Mouse (Mus musculus) lung, adult 2 months (tissue): ENCODE results near the gene Cacna2d3. TPM values are rescaled to one million over a fixed set of nuclear protein-coding genes. Genes with fewer than 3 reads are reported as not detected.

Experiments used
- DNase-seq: peaks from one replicate; pipeline ENCODE4 v3.0.0; 2022
- H3K4me1 ChIP-seq: fragments of 200-500 bp; 2 replicates; pipeline ENCODE4 v1.6.1; 2011; ENCODE audit warnings: low read length; ENCODE audit not compliant: control insufficient read depth, insufficient read depth
- H3K4me3 ChIP-seq: fragments of 200-500 bp; replicated peaks from 2 replicates; pipeline ENCODE3; 2011; ENCODE audit warnings: low read depth, mild to moderate bottlenecking, control low read depth, low read length; ENCODE audit errors: extremely low read depth
- CTCF ChIP-seq: fragments of 200-500 bp; IDR thresholded peaks from 2 replicates; pipeline ENCODE4 v1.5.1; 2011; ENCODE audit warnings: mild to moderate bottlenecking, low read length, control low read depth; ENCODE audit not compliant: insufficient read depth
- POLR2A ChIP-seq: fragments of 200-500 bp; IDR thresholded peaks from 2 replicates; pipeline ENCODE4 v1.6.1; 2011; ENCODE audit warnings: low read depth, mild to moderate bottlenecking, control low read depth, low read length, borderline replicate concordance; ENCODE audit errors: extremely low read depth
- WGBS: fragments of 180-500 bp; shearing (Covaris S2); methylation state at CpG from one replicate; pipeline ENCODE4 v1.1.7; 2018; 5-methylcytosine and 5-hydroxymethylcytosine counted together
- polyA plus RNA-seq: library from polyadenylated mRNA; depleted of rRNA; stranded (reverse); fragments of >200 nt; gene quantifications from 2 replicates; pipeline ENCODE4 v1.2.3, GENCODE M21; 2012; rRNA removed

The Cacna2d3 gene
- polyA plus RNA-seq, 1 experiment, result 0.38 TPM

DNA sequence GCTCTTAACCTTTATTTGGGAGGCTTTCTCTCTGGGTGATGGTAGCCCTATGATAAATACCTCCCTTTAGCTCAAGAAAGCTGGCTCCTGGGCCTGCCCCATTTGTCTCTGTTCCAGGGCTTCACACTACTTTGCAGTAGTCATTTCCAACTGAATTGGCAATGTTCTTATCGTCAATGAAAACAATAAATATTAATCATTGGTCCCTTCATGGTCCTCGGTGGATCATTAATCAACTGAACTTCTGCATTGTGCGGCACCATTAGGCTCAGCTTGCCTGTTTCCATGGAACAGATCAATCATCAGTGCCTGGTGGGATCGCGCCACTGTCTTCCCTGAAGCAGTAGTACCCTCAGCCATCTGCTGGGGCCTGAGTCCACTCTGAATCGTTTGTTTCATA is 850.7 kb downstream of the Cacna2d3 start:
- no peak for DNase-seq
- WGBS, result 72% methylated on average over 6 of the region's 6 CpGs

GRCm38 (mm10) chr14:28870382-28870781 is 851.3 kb downstream of the Cacna2d3 start:
- DNase-seq, result no peak
- 88% methylated on average over 5 of the region's 5 CpGs for WGBS
- no peak for TF ChIP-seq CTCF
- TF ChIP-seq POLR2A, result no peak
- Histone ChIP-seq H3K4me3 (no peak overlapping the region), H3K4me1 (no peaks in the 10 kb centered on the region)

More for the DNA sequence above, 850.7 kb downstream of the Cacna2d3 start:
- TF ChIP-seq CTCF, result no peak
- TF ChIP-seq POLR2A, result no peak
- Histone ChIP-seq H3K4me1 (no peaks in the 10 kb centered on the region), H3K4me3 (no peak overlapping the region)

DNA sequence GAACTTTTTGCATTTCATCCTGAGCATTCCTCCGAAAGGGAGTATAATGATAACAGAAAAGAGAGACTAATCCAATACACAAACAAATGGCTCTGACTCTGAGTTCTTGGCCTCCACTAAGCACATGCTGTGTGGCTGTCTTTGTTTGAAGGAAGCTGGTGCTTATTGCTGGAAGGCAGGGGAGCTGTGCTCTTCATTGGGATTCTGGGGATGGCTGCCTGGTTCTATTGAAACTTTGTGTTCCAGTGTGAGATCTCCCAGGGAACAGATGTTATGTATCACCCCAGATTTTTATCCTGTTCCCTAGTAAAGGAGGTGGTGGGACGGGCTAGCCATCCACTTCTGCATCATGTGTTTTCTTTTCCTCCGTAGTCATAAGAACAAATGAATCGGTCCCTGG is 856.7 kb downstream of the Cacna2d3 start:
- DNase-seq, result no peak
- H3K4me3 ChIP-seq, result no peak overlapping the region
- H3K4me1 ChIP-seq, result no peaks in the 10 kb centered on the region
- 72% methylated on average over 4 of the region's 4 CpGs for WGBS
- TF ChIP-seq POLR2A, result no peak
- no peak for TF ChIP-seq CTCF

GRCm38 (mm10) chr14:28861142-28861541 is 860.5 kb downstream of the Cacna2d3 start:
- DNase-seq, result no peak
- TF ChIP-seq CTCF, result no peak
- TF ChIP-seq POLR2A, result no peak
- H3K4me3 ChIP-seq, result no peak overlapping the region
- no peaks in the 10 kb centered on the region for H3K4me1 ChIP-seq
- 84% methylated on average over 2 of the region's 2 CpGs for WGBS

Other genes starting within 250 kb of the Cacna2d3 start
- 31.5 and 49.5 TPM in 2 replicates for gene Selenok, start 246.4 kb upstream of the Cacna2d3 start, polyA plus RNA-seq